Mouse (Mus musculus) thymus, adult 2 months (tissue): ENCODE data around the gene Slc47a2.

Experiments
- CTCF ChIP-seq: fragments of 200-500 bp; IDR thresholded peaks from 2 replicates; pipeline ENCODE4 v1.5.1; 2012; ENCODE audit warnings: mild to moderate bottlenecking, control low read depth, low read length, moderate library complexity, borderline replicate concordance; ENCODE audit not compliant: control insufficient read depth, poor library complexity, insufficient read depth; ENCODE audit errors: extremely low read depth
- POLR2A ChIP-seq: fragments of 200-500 bp; IDR thresholded peaks from 2 replicates; pipeline ENCODE4 v1.6.1; 2012; ENCODE audit warnings: mild to moderate bottlenecking, low read length, control low read depth, moderate library complexity; ENCODE audit not compliant: control insufficient read depth, poor library complexity, insufficient read depth; ENCODE audit errors: extremely low read depth

DNA sequence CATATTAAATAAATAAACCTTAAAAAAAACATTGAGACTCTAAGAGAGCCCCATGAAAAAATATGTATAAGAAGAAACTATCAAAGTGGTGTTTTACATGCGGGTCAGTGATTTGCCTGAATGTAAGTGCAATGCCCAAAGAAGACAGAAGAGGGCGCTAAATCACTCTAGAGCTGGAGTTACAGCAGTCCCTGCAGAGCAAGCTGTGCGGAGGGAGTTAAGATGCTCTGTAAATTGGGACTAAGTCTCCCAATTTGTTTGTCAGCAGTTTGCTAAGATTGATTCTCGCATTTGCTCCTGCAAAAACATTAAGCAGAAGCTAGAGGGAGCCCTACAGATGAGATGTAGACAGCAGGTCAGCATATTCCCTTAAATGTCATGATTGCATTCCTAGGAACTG lies 37.3 kb downstream of the Slc47a2 start:
- TF ChIP-seq POLR2A (no peak), CTCF (no peak)
